Mouse (Mus musculus) midbrain, embryonic 10.5 days (tissue): Measurements from ENCODE around the gene Atp6v1f. TPM values are rescaled to one million over a fixed set of nuclear protein-coding genes. Genes with fewer than 3 reads are reported as not detected.

Experiments
- DNase-seq: peaks from one replicate; pipeline ENCODE4 v3.0.0-alpha.2; 2017; ENCODE audit warnings: low spot score
- H3K27ac ChIP-seq: fragments of 300-500 bp; sonication (generic); replicated peaks from 2 replicates; pipeline ENCODE4 v1.5.1; 2016; ENCODE audit warnings: mild to moderate bottlenecking
- H3K27me3 ChIP-seq: fragments of 300-500 bp; sonication (generic); 2 replicates; pipeline ENCODE4 v1.6.1; 2016; ENCODE audit warnings: low read depth, mild to moderate bottlenecking; ENCODE audit not compliant: poor library complexity, severe bottlenecking
- H3K36me3 ChIP-seq: fragments of 300-500 bp; sonication (generic); 2 replicates; pipeline ENCODE4 v1.6.1; 2016; ENCODE audit warnings: mild to moderate bottlenecking, moderate library complexity
- H3K4me1 ChIP-seq: fragments of 300-500 bp; sonication (generic); 2 replicates; pipeline ENCODE4 v1.6.1; 2016
- H3K4me3 ChIP-seq: fragments of 300-500 bp; sonication (generic); 2 replicates; pipeline ENCODE4 v1.5.1; 2016; ENCODE audit warnings: mild to moderate bottlenecking, moderate library complexity
- H3K9me3 ChIP-seq: fragments of 300-500 bp; sonication (generic); replicated peaks from 2 replicates; pipeline ENCODE4 v1.6.1; 2016; ENCODE audit warnings: mild to moderate bottlenecking
- WGBS: fragments of 180-500 bp; shearing (Covaris S2); methylation state at CpG from one replicate; pipeline ENCODE4 v1.1.7; 2016; 5-methylcytosine and 5-hydroxymethylcytosine counted together
- polyA plus RNA-seq: library from polyadenylated mRNA; unstranded; fragments of >200 nt; fragmentation: Nextera tagmentation; extraction: Ambion mirVana; gene quantifications from 2 replicates; pipeline ENCODE4 v1.2.1, GENCODE M21; 2016

Atp6v1f gene
- polyA plus RNA-seq, 1 experiment from 2014 or later: 202 TPM

DNA sequence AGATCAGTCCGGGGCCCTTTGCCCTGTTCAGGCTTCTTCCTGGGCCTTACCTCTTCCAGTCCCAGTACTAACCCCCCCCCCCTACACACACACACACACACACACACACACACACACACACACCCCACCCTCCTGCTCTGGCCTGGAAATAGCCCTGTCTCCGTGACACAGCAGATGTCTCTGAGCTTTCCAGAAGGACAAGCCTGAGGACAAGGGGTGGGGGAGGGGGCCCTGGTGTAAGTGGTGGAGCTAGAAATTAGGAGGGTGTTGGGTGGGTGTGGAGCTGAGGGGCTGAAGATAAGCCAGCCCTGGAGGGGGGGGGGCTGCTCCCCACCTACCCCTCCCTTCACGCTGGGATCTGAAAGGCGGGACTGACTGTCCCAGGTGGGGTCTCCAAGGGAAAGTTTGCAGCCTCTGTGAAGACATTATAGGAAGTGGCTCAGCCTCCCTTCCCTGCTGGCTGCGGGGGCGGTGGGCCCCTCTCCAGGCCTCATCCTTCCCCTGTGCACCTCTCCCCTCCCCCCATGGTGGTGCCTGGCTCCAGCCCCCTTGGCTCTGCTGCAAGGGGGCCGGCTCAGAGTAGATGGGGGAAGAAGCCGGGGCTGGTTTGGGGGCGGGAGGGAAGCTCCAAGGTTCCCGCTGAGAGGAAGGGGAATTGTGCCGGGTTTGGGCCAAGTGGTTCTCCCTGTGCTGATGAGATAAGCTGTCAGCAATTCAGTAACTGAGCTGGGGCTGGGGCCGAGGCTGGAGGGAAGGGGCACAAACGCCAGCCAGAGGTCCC is 32.4 kb upstream of the Atp6v1f start:
- WGBS: 5% methylated on average over 13 of the region's 13 CpGs
- H3K4me3 ChIP-seq: peak overlapping the region; percentile 58
- DNase-seq: peak; percentile 63
- H3K27me3 ChIP-seq: peaks cover 61% of the 10 kb centered on the region
- H3K9me3 ChIP-seq: no peaks in the 10 kb centered on the region
- H3K27ac ChIP-seq: peak overlapping the region; percentile 78
- H3K36me3 ChIP-seq: no peaks in the 10 kb centered on the region
- peaks cover 54% of the 10 kb centered on the region for H3K4me1 ChIP-seq

- Histone ChIP-seq H3K4me3 (peak overlapping the region; percentile 58), H3K27me3 (peaks cover 52% of the 10 kb centered on the region)
Measured at GRCm38 (mm10) chr6:29435940-29436451, 31.5 kb upstream of the Atp6v1f start.

DNA sequence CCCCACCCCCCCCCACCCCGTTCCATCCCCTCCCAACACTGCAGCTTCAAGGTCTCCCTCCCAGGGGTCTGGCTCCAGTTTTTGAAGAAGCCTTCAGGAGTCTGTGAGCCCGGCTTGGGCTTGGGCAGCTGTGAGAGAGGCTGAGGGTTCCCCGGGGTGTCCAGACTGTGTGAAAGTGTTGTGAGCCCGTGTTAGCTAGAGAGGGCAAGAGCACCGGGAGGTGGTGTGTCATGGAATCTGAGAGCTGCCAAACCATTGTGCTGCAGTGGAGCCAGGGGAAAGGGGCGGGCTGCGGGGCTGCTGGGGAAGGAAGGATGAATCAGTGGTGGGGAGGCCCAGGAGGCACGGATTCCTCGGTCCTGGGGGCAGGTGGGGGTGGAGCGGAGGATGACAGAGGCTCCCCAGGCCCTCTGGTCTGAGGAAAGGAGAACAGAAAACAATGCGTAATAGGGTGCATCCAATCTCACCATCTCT is 31.0 kb upstream of the Atp6v1f start:
- H3K27ac ChIP-seq: peak overlapping the region; percentile 78
- H3K4me3 ChIP-seq: peak overlapping the region; percentile 58
- WGBS: 3% methylated on average over 11 of the region's 11 CpGs
- DNase-seq: no peak
- no peaks in the 10 kb centered on the region for H3K9me3 ChIP-seq
- no peaks in the 10 kb centered on the region for H3K36me3 ChIP-seq
- peaks cover 54% of the 10 kb centered on the region for H3K4me1 ChIP-seq
- H3K27me3 ChIP-seq: peaks cover 47% of the 10 kb centered on the region

More at GRCm38 (mm10) chr6:29435940-29436451, 31.5 kb upstream of the Atp6v1f start:
- no peaks in the 10 kb centered on the region for H3K36me3 ChIP-seq
- WGBS: 4% methylated on average over 6 of the region's 6 CpGs
- no peaks in the 10 kb centered on the region for H3K9me3 ChIP-seq
- peak; percentile 54 for DNase-seq
- peak overlapping the region; percentile 78 for H3K27ac ChIP-seq
- H3K4me1 ChIP-seq: peaks cover 54% of the 10 kb centered on the region

GRCm38 (mm10) chr6:29439251-29439650 is 28.3 kb upstream of the Atp6v1f start:
- WGBS: 75% methylated on average over 4 of the region's 4 CpGs
- Histone ChIP-seq H3K27me3 (peaks cover 20% of the 10 kb centered on the region), H3K36me3 (no peaks in the 10 kb centered on the region), H3K9me3 (no peaks in the 10 kb centered on the region), H3K4me1 (peaks cover 34% of the 10 kb centered on the region), H3K4me3 (no peak overlapping the region), H3K27ac (no peak overlapping the region; the same call in 1 of the 2 replicates)
- no peak for DNase-seq

DNA sequence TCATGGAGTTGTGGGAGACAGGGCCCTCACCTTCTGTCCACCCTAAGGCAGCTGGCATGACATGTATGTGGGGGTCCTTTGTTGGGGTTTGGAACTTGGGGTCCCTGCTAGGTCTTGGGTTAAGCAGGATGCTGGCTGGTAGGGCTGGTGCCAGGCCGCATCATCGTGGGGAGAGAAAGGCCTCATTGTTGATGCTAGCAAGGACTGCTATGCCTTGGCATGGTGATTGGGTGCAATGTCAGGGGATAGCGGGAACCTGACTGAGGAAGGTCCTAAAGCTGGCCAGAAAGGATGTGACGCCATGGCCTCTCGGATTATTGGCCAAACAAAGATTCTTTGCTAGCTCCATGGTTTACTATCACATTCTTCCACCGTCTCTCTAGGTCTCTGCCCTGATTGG is 27.7 kb upstream of the Atp6v1f start:
- Histone ChIP-seq H3K36me3 (no peaks in the 10 kb centered on the region), H3K9me3 (no peaks in the 10 kb centered on the region), H3K4me3 (no peak overlapping the region), H3K27ac (no peak overlapping the region), H3K4me1 (peaks cover 29% of the 10 kb centered on the region), H3K27me3 (peaks cover 14% of the 10 kb centered on the region)
- no peak for DNase-seq
- 95% methylated on average over 6 of the region's 6 CpGs for WGBS

DNA sequence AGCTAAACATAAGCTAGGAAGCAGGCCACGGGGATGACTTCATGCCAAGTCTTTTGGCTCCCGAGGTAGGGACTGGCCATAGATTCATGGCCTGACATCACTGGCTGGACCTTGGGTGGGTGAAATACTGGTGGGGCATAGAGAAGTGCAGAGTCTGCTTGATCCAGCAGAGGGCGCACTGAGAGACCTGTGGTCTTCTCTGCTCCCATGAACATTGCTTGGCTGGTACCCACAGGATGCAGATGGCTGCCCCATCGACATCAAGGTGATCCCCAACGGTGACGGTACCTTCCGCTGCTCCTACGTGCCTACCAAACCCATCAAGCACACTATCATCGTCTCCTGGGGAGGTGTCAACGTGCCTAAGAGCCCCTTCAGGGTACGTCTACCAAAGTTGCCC is 22.7 kb upstream of the Atp6v1f start:
- Histone ChIP-seq H3K27ac (no peak overlapping the region), H3K9me3 (no peaks in the 10 kb centered on the region), H3K36me3 (peaks cover 11% of the 10 kb centered on the region), H3K4me1 (no peaks in the 10 kb centered on the region), H3K4me3 (no peak overlapping the region), H3K27me3 (no peaks in the 10 kb centered on the region)
- WGBS: 73% methylated on average over 11 of the region's 11 CpGs
- peak; percentile 53 for DNase-seq

DNA sequence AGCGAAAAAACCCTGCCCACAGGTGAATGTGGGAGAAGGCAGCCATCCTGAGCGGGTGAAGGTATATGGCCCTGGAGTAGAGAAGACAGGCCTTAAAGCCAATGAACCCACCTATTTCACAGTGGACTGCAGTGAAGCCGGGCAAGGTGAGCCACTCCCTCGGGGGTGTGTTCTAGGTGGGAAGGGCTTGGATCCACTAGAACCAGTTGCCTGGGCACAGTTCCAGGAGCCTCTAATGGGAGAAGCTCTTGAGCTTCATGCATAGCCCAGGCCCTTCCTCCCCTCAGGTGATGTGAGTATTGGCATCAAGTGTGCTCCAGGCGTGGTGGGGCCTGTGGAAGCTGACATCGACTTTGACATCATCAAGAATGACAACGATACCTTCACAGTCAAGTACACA is 22.2 kb upstream of the Atp6v1f start:
- Histone ChIP-seq H3K9me3 (no peaks in the 10 kb centered on the region), H3K27ac (no peak overlapping the region), H3K4me1 (no peaks in the 10 kb centered on the region), H3K27me3 (no peaks in the 10 kb centered on the region), H3K4me3 (no peak overlapping the region), H3K36me3 (peaks cover 11% of the 10 kb centered on the region)
- DNase-seq: no peak
- WGBS: 93% methylated on average over 7 of the region's 7 CpGs

GRCm38 (mm10) chr6:29449858-29450257 is 17.7 kb upstream of the Atp6v1f start:
- Histone ChIP-seq H3K27me3 (no peaks in the 10 kb centered on the region), H3K4me3 (no peak overlapping the region), H3K36me3 (peaks cover 13% of the 10 kb centered on the region), H3K9me3 (no peaks in the 10 kb centered on the region), H3K4me1 (no peaks in the 10 kb centered on the region), H3K27ac (no peak overlapping the region)
- no peak for DNase-seq
- WGBS: 29% methylated on average over 4 of the region's 4 CpGs

- peaks cover 13% of the 10 kb centered on the region for H3K36me3 ChIP-seq
Measured at GRCm38 (mm10) chr6:29450667-29451066, 16.9 kb upstream of the Atp6v1f start.

DNA sequence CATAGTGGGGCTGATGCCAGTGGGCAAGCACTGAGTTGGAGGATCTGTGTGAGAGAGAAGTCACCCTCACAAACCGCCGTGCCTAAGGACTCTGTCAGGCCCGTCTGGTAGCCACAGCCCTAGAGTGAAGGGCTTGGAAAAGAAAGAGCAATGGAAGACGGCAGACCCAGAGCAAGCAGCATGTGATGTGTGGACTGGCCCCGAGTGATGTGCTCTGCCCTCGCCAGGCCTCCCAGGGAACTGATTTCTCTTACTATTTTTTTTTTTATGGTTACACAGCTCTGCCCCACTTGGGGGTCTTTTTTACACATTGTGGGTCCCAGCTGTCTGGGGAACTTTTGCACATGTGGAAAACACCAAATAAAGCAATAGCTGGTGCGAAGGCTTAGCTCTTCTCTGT is 6.0 kb upstream of the Atp6v1f start:
- no peaks in the 10 kb centered on the region for H3K9me3 ChIP-seq
- H3K27me3 ChIP-seq: no peaks in the 10 kb centered on the region
- 72% methylated on average over 7 of the region's 7 CpGs for WGBS

More at GRCm38 (mm10) chr6:29450667-29451066, 16.9 kb upstream of the Atp6v1f start:
- no peak overlapping the region for H3K4me3 ChIP-seq
- H3K9me3 ChIP-seq: no peaks in the 10 kb centered on the region
- 95% methylated on average over 6 of the region's 6 CpGs for WGBS
- H3K27ac ChIP-seq: no peak overlapping the region
- no peak for DNase-seq
- H3K27me3 ChIP-seq: no peaks in the 10 kb centered on the region
- H3K4me1 ChIP-seq: no peaks in the 10 kb centered on the region

DNA sequence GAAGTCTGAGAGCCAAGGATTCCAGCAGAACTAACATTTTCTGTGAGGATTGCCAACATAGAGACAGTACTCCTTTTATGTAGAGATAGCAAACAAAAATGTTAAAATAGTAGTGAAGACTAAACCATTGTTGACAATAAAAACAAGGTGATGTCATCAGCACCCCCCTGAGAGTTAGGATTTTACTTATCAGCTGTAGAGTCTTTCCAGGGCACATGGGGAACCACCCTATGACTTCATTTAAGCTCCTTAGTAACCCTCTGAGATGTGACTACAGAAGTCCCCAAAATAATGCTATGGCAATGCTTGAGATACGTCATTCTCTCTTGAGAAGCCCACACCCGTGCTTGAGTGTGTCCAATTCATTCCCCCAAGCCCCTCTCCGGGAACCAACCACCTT is 4.1 kb upstream of the Atp6v1f start:
- 83% methylated on average over 3 of the region's 3 CpGs for WGBS
- Histone ChIP-seq H3K27ac (no peak overlapping the region), H3K4me3 (no peak overlapping the region), H3K4me1 (peaks cover 6% of the 10 kb centered on the region), H3K27me3 (no peaks in the 10 kb centered on the region), H3K36me3 (no peaks in the 10 kb centered on the region), H3K9me3 (no peaks in the 10 kb centered on the region)
- no peak for DNase-seq

More for the DNA sequence above, 6.0 kb upstream of the Atp6v1f start:
- H3K36me3 ChIP-seq: no peaks in the 10 kb centered on the region
- no peak overlapping the region for H3K27ac ChIP-seq
- H3K4me1 ChIP-seq: no peaks in the 10 kb centered on the region
- H3K4me3 ChIP-seq: no peak overlapping the region
- DNase-seq: no peak

- Histone ChIP-seq H3K4me1 (peaks cover 21% of the 10 kb centered on the region), H3K27me3 (peaks cover 11% of the 10 kb centered on the region), H3K9me3 (no peaks in the 10 kb centered on the region), H3K36me3 (peaks cover 23% of the 10 kb centered on the region), H3K27ac (no peak overlapping the region), H3K4me3 (peak overlapping the region; percentile 69)
- DNase-seq: no peak
- WGBS: 79% methylated on average over 3 of the region's 3 CpGs
Measured at GRCm38 (mm10) chr6:29468851-29469250, 1.3 kb downstream of the Atp6v1f start.

DNA sequence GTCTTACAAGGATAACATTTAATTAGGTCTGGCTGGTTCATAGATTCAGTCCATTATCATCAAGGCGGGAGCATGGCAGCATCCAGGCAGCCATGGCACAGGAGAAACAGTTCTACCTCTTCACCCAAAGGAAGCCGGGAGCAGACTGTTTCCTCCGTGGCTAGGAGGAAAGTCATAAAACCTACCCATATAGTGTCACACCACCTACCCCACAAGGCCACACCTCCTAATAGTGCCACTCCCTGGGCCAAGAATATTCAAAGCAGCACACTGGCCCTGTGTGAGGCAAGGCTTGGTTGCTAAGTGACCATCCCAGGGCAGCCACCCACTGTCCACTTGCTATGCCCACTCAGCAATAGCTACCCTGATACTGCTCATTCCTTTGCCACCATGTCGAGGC is 3.6 kb downstream of the Atp6v1f start, which contains the start of gene Atp6v1fnb:
Gene Atp6v1fnb, plus strand, starts transcription at position 301 of the 400 bp plus-strand sequence.
- no peaks in the 10 kb centered on the region for H3K9me3 ChIP-seq
- no peak within 1 kb of the TSS for H3K4me3 ChIP-seq
- H3K27me3 ChIP-seq: peaks cover 25% of the 10 kb centered on the region
- H3K36me3 ChIP-seq: peaks cover 23% of the 10 kb centered on the region
- H3K4me1 ChIP-seq: peaks cover 31% of the 10 kb centered on the region
- H3K27ac ChIP-seq: no peak within 1 kb of the TSS
- 97% methylated on average over 4 of the region's 4 CpGs for WGBS
- no peak for DNase-seq
